Mouse (Mus musculus) B cell, adult 67 days (primary cell): ENCODE measurements around the gene Slc7a6. TPM values are rescaled to one million over a fixed set of nuclear protein-coding genes. Genes with fewer than 3 reads are reported as not detected.

Experiments
- total RNA-seq, 2 experiments: library from RNA; stranded (reverse); gene quantifications; 4 replicates each; pipeline ENCODE4 v1.2.4; 2023

The Slc7a6 gene
- total RNA-seq = 10 to 100 TPM; 32.5 to 38.9 TPM

GRCm38 (mm10) chr8:106168356-106169016, at the start of gene Slc7a6:
Slc7a6 (plus strand) TSS chr8:106168857.

GRCm38 (mm10) chr8:106136156-106137130, 32.2 kb upstream of the Slc7a6 start, which contains the start of gene Esrp2:
Esrp2 (minus strand) TSS chr8:106136974.

DNA sequence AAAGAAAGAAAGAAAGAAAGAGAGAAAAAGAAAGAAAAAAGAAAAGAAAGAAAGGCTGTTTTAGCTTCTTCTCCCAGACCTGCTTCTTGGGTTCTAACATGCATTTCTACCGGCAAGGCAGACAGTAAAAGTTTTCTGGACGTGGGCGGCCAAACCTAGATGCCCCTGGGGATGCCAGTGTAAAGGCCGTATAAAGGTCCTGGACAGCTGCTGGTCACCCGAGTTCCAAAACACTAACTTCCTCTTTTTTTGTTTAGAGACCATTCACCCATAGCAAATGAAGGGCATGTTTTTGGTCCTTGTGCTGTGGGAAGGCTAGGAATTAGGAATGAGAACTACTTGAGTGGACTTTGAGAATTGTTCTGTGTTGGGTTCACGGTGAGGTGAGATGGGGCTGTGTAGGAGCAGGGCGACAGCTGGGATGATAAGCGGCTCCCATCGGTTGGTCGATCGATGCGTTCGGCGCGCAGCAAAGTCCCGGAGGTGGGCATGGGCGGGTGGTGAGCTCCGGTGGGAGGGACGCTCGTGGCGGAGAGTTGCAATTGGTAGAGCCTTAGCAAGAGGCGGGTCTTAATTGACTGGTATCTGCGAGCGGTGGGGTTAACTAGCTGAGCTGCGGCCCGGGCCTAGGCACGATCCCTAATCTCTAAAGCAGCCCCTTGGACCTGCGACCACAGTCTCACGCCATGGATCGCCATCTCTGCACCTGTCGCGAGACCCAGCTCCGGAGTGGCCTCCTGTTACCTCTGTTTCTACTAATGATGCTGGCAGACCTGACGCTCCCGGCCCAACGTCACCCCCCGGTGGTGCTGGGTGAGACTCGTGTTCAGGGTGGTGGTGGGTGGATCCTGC, 18.6 kb upstream of the Slc7a6 start, which contains the start of gene Pla2g15:
Gene Pla2g15, plus strand, starts transcription at position 599 of the 852 bp plus-strand sequence.

GRCm38 (mm10) chr8:106210821-106211345, 42.2 kb downstream of the Slc7a6 start, which contains the start of the genes Slc7a6os and Prmt7:
Slc7a6os (minus strand) TSS chr8:106210935.
Prmt7 (plus strand) TSS chr8:106210936.

Other genes starting within 250 kb of the Slc7a6 start
- gene Ctrl, start 235.0 kb upstream of the Slc7a6 start, total RNA-seq = 1 to 10 TPM; 2.0 to 3.5 TPM
- 100 to 1,000 TPM; 141 to 157 TPM for gene Psmb10, start 230.4 kb upstream of the Slc7a6 start, total RNA-seq
- under 1 TPM in 1 of 2 experiments, not detected in 1; 0.67 TPM for gene Lcat, start 225.5 kb upstream of the Slc7a6 start, total RNA-seq
- 10 to 100 TPM; 13.7 to 16.2 TPM for gene Slc12a4, start 202.8 kb upstream of the Slc7a6 start, total RNA-seq
- gene Dpep3, start 189.4 kb upstream of the Slc7a6 start, total RNA-seq = not detected
- gene Dus2, start 177.5 kb upstream of the Slc7a6 start, total RNA-seq = 10 to 100 TPM; 29.8 to 31.5 TPM
- not detected for gene Dpep2nb, start 162.9 kb upstream of the Slc7a6 start, total RNA-seq
- gene Ddx28, start 157.0 kb upstream of the Slc7a6 start, total RNA-seq = 10 to 100 TPM in 1 of 2 experiments, 1 to 10 TPM in 1; 8.0 to 10.7 TPM
- 100 to 1,000 TPM; 207 to 214 TPM for gene Nfatc3, start 110.0 kb upstream of the Slc7a6 start, total RNA-seq
- not detected for gene Esrp2, start 31.9 kb upstream of the Slc7a6 start, total RNA-seq
- gene Pla2g15, start 18.5 kb upstream of the Slc7a6 start, total RNA-seq = 10 to 100 TPM in 1 of 2 experiments, 1 to 10 TPM in 1; 9.8 to 12.9 TPM
- gene Slc7a6os, start 42.1 kb downstream of the Slc7a6 start, total RNA-seq = 10 to 100 TPM; 69.9 to 85.8 TPM
- 10 to 100 TPM; 33.1 to 44.6 TPM for gene Prmt7, start 42.1 kb downstream of the Slc7a6 start, total RNA-seq
- gene Smpd3, start 169.1 kb downstream of the Slc7a6 start, total RNA-seq = 1 to 10 TPM; 5.4 to 7.8 TPM
- gene Zfp90, start 246.5 kb downstream of the Slc7a6 start, total RNA-seq = 10 to 100 TPM; 11.8 to 16.1 TPM